Mouse (Mus musculus): Measurements from ENCODE around the gene Tcf7.

Tcf7 gene

GRCm38 (mm10) chr11:52282774-52283595 lies at the start of gene Tcf7:
TSS of gene Tcf7 (minus strand) at chr11:52283014.
- peak; percentile 90 for DNase-seq

DNA sequence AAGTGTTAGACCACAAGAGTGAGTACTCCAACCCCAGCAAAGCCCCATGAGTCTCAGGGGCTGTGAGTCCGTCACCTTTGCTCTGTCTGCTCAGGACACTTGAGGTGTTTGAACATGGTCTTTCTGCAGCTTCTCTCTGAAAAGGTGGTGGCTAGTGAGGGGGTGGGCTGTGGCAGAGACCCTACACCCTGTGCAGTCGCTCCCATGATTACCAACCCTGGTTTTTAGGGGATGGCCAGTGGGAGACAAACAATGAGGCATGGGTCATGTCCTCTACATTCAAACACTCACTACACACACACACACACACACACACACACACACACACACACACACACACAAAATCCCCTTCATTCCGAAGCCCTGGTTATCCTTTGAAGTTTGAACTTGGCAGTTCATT lies 44.5 kb upstream of the Tcf7 start:
- no peak for DNase-seq

GRCm38 (mm10) chr11:52324442-52325367 lies 41.9 kb upstream of the Tcf7 start:
- no peak for DNase-seq

- no peak for DNase-seq
Observed at GRCm38 (mm10) chr11:52321540-52321939, 38.7 kb upstream of the Tcf7 start.

DNA sequence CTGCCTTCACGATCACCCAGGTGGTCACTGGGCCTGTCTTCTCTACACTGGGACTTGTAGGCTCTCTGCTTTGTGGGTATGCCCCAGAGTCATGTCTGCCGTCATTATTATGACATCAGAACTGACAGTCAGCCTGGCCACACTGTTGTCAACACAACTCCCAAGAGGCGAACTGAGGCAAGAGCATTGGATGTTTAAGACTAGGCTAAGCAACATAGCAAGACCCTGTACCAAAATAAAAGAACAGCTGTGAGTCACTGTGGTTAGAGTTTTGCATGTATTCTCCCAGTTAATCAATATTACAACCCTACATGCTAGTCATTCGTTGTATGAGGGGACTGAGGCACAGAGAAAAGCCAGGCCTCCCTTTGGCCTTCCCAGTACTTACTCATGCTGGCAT lies 37.7 kb upstream of the Tcf7 start:
- no peak for DNase-seq

GRCm38 (mm10) chr11:52319664-52320063 lies 36.9 kb upstream of the Tcf7 start:
- DNase-seq, result no peak

DNA sequence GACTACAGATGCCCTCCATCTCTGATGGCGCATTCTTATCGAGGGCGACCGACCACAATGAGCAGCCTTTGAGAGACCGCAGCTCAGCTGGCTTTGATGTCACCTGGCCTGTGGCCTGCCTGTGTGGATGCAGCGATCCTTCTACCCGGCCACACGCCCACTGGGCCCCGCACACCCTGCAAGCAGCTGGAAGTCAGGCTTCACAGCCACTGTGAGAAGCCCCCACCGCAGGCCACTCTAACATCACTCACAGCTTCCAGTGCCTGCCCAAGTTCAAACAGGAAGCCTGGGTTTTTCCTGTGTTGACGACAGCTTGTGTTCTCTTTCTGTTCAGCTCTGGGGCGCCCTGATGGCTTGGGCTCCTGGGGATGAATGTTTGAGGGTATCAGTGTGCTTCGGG lies 35.6 kb upstream of the Tcf7 start:
- DNase-seq, result no peak

DNA sequence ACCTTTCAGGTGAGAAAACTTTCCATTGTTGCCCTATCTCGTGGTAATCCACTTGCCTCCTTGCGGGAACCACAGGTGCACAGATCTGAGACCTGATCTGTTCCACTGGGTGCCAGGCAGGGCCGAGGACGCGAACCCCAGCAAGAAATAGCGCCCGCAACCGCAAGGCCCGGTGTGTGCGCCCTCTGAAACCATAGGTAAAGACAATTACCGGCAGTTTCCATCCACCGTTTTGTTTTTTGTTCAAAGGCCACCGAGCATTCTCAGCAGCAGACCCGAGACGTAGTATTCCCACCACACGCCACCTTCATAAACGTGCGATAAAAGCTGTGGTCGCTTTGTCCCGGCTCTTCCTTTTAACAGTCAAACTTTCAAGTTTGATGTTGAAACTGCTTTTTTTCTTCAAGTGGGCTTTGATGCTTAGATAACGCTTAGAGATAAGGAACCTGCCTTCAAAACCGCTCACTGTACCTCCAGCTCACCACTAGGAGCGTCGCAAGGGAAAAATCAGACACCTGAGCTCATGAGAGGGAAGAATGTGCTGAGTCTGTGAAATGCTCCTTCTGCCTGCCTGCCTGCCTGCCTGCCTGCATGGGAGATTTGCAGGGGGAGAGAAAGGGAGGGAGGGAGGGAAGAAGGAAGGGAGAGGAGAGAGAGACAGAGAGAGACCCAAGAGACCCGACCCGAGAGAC lies 31.4 kb upstream of the Tcf7 start:
- DNase-seq, result peak; percentile 30

DNA sequence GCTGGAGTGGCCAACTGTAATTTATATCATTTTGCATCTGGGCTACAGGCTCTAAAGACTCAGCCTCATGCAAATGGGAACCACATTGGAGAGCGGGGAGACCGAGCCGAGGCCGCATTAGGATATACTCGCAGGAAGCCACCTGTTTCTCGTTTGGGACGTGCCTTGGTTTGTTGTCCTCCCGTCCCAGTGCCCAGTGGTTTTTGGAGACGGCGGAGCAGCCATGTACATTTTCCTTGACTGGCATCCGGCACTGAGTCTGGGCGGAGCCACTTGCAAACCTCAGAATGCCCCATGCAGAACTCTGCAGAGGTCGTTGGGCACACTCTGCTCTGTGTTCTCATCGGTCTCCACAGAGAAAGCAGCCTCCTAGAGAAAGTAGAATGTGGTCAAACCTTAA lies 27.9 kb upstream of the Tcf7 start:
- DNase-seq, result no peak

GRCm38 (mm10) chr11:52309487-52309886 lies 26.7 kb upstream of the Tcf7 start:
- DNase-seq, result no peak

GRCm38 (mm10) chr11:52306431-52306830 lies 23.6 kb upstream of the Tcf7 start:
- no peak for DNase-seq

GRCm38 (mm10) chr11:52305266-52305665 lies 22.5 kb upstream of the Tcf7 start:
- no peak for DNase-seq

DNA sequence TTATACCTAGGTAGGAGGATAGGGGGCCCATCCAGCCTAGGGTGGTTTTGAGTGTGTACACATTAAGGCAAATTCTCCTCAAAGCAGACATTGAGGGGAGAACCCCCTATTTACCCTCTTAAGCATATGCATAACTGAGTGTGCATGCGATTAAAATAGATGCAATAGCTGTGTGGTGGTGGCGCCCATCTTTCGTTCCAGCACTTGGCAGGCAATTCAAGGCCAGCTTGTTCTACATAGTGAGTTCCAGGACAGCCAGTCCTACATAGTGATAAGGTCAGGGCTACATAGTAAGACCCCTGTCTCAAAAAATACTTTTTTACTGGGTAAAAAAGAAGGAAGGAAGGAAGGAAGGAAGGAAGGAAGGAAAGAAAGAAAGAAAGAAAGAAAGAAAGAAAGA lies 19.9 kb upstream of the Tcf7 start:
- no peak for DNase-seq

DNA sequence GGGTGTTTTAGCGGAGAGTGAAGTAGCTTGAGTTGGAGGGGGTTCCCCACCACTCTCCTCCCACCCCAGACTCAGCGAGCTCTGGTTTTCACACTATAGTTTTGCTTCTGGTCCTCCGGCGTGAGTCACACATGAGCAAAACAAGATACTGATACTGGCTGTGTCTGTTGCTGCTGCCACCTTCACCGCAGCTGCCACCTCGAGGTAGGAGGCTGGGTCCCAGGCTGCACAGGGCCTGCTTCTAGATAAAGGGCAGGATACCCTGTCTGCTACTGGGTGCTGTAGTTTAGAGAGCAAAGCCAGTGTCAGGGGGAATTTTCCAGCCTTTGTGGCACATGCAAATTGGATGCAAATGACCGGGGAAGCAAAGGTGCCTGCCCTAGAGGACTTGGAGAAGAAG lies 16.9 kb upstream of the Tcf7 start:
- no peak for DNase-seq

DNA sequence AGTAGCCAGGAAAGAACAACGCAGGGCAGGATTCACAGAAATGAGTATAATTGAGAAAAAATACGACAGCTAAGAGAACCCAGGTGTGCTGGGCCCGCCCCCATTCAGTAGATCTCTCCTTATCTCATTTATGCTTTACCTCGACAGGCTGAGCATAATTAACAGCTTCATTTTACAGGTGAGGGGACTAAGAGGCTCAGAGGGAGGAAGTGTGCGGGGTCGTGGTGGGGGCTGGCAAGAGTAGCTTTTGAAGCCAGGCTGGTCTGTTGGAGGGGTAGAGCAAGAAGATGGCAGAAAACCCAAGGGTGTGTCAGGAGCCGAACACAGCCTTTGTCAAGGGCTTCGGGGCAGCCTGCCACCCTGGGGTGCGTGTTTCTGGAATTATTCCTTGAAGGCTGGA lies 16.1 kb upstream of the Tcf7 start:
- no peak for DNase-seq

- DNase-seq, result peak; percentile 85
Observed at GRCm38 (mm10) chr11:52297352-52297751, 14.5 kb upstream of the Tcf7 start.

GRCm38 (mm10) chr11:52294103-52294502 lies 11.3 kb upstream of the Tcf7 start:
- no peak for DNase-seq

DNA sequence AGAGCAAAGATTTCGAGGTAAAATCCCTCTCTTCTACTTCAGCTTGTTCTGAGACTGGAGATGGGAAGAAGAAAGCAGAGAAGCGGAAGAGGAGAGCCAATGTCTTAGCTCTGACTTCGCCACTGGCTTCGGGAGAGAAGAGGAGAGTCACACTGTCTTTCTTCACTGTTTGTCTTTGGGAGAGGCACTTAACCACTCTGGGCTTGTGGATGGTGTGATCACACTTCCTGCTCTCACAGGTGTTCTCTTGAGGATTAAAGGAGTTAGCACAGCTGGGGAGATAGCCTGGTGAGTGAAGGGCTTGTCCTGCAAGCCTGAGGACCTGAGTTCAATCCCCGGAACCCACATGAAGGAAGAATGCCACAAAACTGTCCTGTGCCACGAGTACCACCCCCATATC lies 10.1 kb upstream of the Tcf7 start:
- no peak for DNase-seq

DNA sequence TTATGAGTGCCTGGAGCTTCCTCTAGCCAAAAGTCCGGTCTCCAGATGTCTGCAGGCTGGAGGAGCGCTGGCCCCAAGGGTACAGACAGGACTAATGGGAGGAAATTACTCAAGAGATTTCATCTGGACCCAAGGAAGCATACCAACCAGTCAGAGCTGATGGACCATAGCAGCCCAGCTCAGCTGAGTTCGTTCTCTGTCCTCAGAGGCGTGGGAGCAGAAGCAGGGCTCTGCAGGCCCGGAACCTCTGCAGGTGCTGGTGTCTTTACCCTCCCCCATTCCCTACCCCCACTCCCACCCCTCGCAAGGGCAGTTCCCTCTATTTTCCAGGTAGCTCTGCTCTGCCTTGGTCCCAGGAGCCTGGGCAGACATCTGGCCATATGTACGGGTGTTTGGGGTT lies 9.5 kb upstream of the Tcf7 start:
- DNase-seq, result no peak

DNA sequence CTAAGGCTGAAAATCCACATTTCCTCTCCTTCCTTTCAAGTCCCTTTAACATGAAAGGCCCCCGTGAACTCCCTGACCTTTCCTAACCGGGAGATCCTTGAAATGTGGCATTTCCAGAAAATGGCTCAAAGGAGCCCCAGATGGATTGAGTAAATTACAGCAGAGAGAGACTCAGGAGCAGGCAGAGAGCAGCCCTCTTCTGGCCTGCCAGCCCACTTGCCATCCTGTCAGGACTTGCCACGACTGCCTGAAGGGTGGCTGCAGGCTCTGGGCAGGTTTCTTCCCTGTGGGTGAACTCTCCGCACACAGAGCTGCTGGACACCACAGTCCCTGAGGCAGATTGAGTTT lies 4.1 kb upstream of the Tcf7 start:
- no peak for DNase-seq

- DNase-seq, result no peak
Observed at GRCm38 (mm10) chr11:52286301-52286957, 3.6 kb upstream of the Tcf7 start.

- peak; percentile 86 for DNase-seq
Observed at GRCm38 (mm10) chr11:52283596-52284571, 1.1 kb upstream of the Tcf7 start.
